Mouse (Mus musculus) ES-E14 (cell line): ENCODE results near the gene Ntng1. TPM values are rescaled to one million over a fixed set of nuclear protein-coding genes. Genes with fewer than 3 reads are reported as not detected.

ENCODE experiments used
- DNase-seq: peaks from one replicate; pipeline ENCODE4 v3.0.0-alpha.2; 2013; ENCODE audit warnings: low read depth, low spot score
- H3K27ac ChIP-seq: 2 replicates; pipeline ENCODE4 v1.5.1; 2012; ENCODE audit warnings: low read depth, mild to moderate bottlenecking, low read length, moderate library complexity, mixed read lengths; ENCODE audit not compliant: poor library complexity, insufficient read depth, severe bottlenecking
- H3K36me3 ChIP-seq: 2 replicates; pipeline ENCODE4 v1.6.1; 2012; ENCODE audit warnings: mild to moderate bottlenecking, low read length, moderate library complexity, mixed read lengths; ENCODE audit not compliant: control insufficient read depth, poor library complexity, insufficient read depth, severe bottlenecking
- H3K4me1 ChIP-seq, 2 experiments: fragments of 150-350 bp in 1 of 2; sonication (generic) in 1 of 2; 2 replicates each; pipeline ENCODE4 v1.6.1; 2012; ENCODE audit warnings: low read length in 2 of 2, mild to moderate bottlenecking in 1 of 2, mixed read lengths in 1 of 2; ENCODE audit not compliant: control insufficient read depth in 2 of 2, insufficient read depth in 2 of 2, poor library complexity in 1 of 2
- H3K4me3 ChIP-seq, 2 experiments: fragments of 150-350 bp in 1 of 2; sonication (generic) in 1 of 2; 2 replicates each; pipeline ENCODE4 v1.5.1; 2012; ENCODE audit warnings: low read length in 2 of 2, low read depth in 1 of 2, mild to moderate bottlenecking in 1 of 2, mixed read lengths in 1 of 2; ENCODE audit not compliant: insufficient read depth in 1 of 2, poor library complexity in 1 of 2, severe bottlenecking in 1 of 2
- H3K9ac ChIP-seq: 2 replicates; pipeline ENCODE4 v1.6.1; 2012; ENCODE audit warnings: low read depth, mild to moderate bottlenecking, low read length, mixed read lengths; ENCODE audit not compliant: poor library complexity, insufficient read depth, severe bottlenecking
- H3K9me3 ChIP-seq: fragments of 150-350 bp; sonication (generic); 2 replicates; pipeline ENCODE4 v1.6.1; 2012; ENCODE audit warnings: low read depth, mild to moderate bottlenecking, low read length; ENCODE audit not compliant: control insufficient read depth, insufficient read depth
- CHD2 ChIP-seq: IDR thresholded peaks from 2 replicates; pipeline ENCODE4 v1.6.1; 2014; ENCODE audit warnings: mild to moderate bottlenecking, low read depth, low read length, inconsistent platforms
- HCFC1 ChIP-seq: IDR thresholded peaks from 2 replicates; pipeline ENCODE4 v1.6.1; 2012; ENCODE audit warnings: low read length, inconsistent platforms, borderline replicate concordance; ENCODE audit not compliant: insufficient read depth
- MAFK ChIP-seq: IDR thresholded peaks from 2 replicates; pipeline ENCODE4 v1.6.1; 2014; ENCODE audit warnings: mild to moderate bottlenecking, low read depth, low read length, inconsistent platforms; ENCODE audit not compliant: insufficient read depth
- ZC3H11A ChIP-seq: IDR thresholded peaks from 2 replicates; pipeline ENCODE4 v1.6.1; 2012; ENCODE audit warnings: low read depth, mild to moderate bottlenecking, inconsistent platforms, low read length, borderline replicate concordance
- ZNF384 ChIP-seq: IDR thresholded peaks from 2 replicates; pipeline ENCODE4 v1.6.1; 2012; ENCODE audit warnings: low read depth, low read length, inconsistent platforms
- in situ Hi-C, 2 experiments: fragments of 600-800 bp; cut with MboI; formaldehyde crosslinking; loops; one replicate each; pipeline ENCODE4 v1.15.1; 2025; ENCODE audit warnings: low sequenced_read_pairs in 2 of 2, inconsistent platforms in 1 of 2; ENCODE audit not compliant: unreplicated experiment in 2 of 2
- total RNA-seq: library from RNA; depleted of rRNA; stranded (reverse); fragments of 300-350 nt; gene quantifications from 2 replicates; pipeline ENCODE4 v1.2.3, GENCODE M21; 2012

Gene Ntng1
- total RNA-seq, 1 experiment, result not detected

DNA sequence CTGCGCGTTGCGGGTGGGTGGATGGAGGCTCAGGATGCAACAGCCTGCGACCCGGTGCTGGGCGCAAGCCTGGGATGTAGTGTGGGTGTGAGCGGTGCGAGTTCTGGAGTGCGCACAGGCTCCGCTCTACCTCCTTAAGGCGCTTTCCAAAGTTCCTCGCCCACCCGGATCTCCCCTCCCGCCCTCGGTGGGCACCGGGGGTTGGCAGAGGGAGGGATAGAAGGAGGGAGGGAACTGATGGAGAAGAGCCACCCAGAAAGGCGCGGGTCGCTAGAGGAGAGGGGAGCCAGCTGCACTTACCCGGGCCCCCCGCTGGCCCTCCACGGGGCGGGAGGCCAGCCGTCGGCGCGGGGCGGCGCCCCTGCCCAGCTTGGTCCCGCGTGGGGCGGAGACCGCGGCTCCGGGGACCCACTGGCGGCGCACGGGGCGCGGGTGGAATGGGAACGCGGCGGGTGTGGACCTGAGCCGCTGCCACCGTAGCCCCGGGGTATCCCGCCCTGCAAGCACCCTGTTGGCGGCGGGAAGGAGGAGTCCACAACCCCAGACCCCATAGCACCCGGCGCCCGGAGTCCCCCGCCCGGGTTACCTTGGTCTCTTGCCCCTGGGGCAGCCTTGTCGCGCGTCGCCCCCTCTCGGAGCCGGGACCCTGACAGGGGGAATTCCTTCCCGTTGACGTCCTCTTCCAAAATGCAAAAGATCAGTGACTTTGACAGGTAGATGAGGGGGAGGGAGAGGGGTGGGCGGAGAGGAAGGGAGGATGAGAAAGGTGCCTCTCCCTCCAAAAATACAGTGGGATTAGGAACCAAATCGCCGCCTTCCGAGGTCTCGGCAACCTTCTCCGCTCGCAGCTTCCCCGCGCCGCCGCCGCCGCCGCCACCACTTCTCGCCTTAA is 1.3 kb downstream of the Ntng1 start:
- Histone ChIP-seq H3K27ac (no peak overlapping the region), H3K9me3 (no peaks in the 10 kb centered on the region), H3K4me3 (peak overlapping the region; percentile 53 to 74), H3K9ac (no peak overlapping the region), H3K4me1 (peaks cover 0 to 3% of the 10 kb centered on the region in 2 experiments; a peak in 1 of 4 replicates), H3K36me3 (no peaks in the 10 kb centered on the region)
- in situ Hi-C loops, result no loop called here
- TF ChIP-seq ZNF384 (no peak), MAFK (no peak), ZC3H11A (no peak), HCFC1 (no peak), CHD2 (no peak)
- no peak for DNase-seq

DNA sequence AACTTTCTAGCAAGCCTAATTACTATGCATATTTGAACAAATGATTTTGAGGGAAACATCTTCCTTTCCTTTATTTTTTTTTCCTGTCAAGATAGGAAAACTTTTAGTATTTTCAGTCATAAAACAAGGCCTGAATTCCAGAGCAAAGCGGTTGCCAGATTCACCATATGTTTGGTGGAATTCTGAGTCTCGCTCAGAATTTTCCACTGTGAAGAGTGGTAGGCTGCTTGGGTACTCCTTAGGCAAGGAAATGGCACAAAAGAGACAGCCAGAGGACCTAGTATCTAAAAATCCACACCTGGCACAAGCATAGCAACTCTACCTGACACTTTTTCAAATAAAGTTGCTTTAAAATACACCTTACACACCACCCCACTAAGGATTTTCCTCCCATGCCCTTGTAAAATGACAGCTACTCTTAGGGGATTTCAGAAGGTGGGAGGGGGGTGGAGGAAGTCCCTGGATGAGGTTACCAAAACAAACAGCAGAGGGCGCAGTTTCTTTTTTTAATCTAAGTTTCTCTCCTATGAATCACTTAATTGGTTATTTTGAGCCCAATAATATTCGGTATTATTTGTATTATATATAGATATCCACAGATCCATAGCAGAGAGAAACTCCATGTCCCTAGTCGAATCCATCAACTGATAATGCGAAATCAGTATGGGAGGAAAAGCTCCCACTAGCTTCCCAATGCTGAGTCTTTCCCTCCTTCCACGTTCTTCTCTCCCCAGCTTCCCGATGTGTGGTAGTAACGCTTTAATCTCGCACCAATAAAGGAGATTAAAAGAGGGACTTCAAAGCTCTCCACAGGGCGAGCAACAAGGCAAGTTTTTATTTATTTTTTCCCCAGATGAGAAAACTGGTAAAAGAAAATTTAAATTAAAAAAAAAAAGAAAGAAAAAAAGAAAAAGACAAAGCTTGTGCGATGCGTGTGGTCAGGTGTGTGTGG is 2.2 kb downstream of the Ntng1 start:
- in situ Hi-C loops, result no loop called here

DNA sequence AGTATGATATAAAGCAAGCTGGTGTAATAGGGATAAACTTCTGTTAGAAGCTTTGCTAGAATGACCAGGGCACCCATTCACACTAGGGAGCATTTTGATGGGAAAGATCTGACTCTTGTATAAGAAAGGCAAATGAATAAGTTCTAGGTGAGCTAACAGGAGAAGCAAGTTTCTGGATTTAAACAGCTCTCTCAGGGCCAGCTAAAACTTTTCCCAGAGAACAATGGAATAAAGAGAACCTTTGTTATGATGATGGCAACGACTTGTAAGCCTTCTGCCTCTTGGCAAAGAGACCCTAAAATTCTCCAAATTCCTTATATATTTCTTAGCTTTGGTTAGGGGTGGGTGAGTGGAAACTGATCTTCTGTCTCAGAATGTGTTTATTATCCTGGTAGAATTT is 7.7 kb downstream of the Ntng1 start:
- no peak overlapping the region for H3K9ac ChIP-seq
- no peak overlapping the region for H3K27ac ChIP-seq
- H3K4me3 ChIP-seq, result no peak overlapping the region
- TF ChIP-seq MAFK (no peak), ZC3H11A (no peak), HCFC1 (no peak), ZNF384 (no peak), CHD2 (no peak)
- no peaks in the 10 kb centered on the region for H3K9me3 ChIP-seq
- no peak for DNase-seq
- in situ Hi-C loops, result no loop called here
- H3K36me3 ChIP-seq, result no peaks in the 10 kb centered on the region
- H3K4me1 ChIP-seq, result no peaks in the 10 kb centered on the region

More for the DNA sequence above, 2.2 kb downstream of the Ntng1 start:
- Histone ChIP-seq H3K27ac (no peak overlapping the region), H3K4me3 (peak overlapping the region; percentile 53 to 74), H3K4me1 (peaks cover 0 to 3% of the 10 kb centered on the region in 2 experiments; a peak in 1 of 4 replicates), H3K36me3 (no peaks in the 10 kb centered on the region), H3K9ac (no peak overlapping the region), H3K9me3 (no peaks in the 10 kb centered on the region)
- no peak for DNase-seq
- TF ChIP-seq HCFC1, result no peak

DNA sequence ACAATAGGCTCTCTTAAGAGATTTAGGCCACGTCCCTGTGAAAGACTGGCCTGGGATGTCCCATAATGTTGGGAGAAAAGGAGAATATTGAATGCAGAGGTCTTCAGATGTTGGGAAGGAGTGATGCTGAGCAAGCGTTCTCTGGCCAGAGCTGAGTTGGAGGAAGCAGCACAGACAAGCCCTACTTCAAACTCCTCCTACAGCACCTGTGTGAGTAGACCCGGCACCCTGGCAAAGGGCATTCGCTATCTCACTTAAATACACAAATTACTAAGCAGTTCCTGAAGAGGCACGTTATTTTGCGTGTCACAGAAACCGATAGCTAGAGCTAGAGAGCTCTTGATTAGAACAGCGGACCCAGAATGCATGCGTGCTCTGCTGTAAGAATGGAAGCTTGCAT is 10.7 kb downstream of the Ntng1 start:
- no peak for TF ChIP-seq HCFC1
- no peak for TF ChIP-seq CHD2
- no peak for TF ChIP-seq ZNF384
- no peak for TF ChIP-seq ZC3H11A
- TF ChIP-seq MAFK, result no peak
- in situ Hi-C loops, result no loop called here
- Histone ChIP-seq H3K9ac (no peak overlapping the region), H3K27ac (no peak overlapping the region), H3K4me3 (no peak overlapping the region), H3K4me1 (no peaks in the 10 kb centered on the region), H3K9me3 (no peaks in the 10 kb centered on the region), H3K36me3 (no peaks in the 10 kb centered on the region)
- DNase-seq, result no peak
